8 mouse cellular contexts compared by ENCODE assay signal in the genomic region with DNA sequence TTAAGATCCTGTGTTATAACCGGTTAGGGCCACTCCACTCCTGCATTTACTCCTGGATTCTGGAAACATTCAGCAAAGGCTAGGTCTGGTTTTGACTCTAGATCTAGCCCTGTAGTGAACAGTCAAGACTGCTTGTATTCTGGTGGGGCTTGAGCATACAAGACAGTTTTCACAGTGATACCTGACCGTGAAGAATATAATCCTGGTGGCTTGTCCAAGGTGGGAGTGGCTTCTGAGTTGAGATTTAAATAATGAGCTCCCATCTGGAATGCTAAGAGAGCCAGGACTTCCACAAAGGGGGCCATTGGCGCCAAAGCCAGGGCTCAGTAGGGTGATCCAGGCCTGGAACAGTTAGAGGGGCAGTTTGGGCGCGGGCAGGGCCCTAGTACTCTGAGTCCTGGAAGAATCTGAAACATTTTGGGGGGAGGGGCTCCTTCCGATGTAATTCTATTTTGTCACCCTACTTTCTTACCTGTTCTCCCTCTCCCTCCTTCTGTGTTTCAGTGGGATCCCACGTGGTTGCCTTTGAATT. TPM values are rescaled to one million over a fixed set of nuclear protein-coding genes. Genes with fewer than 3 reads are reported as not detected.
DNase-seq lines count a peak whose midpoint lies in the region; ATAC-seq and TF ChIP-seq lines count a peak whose summit lies in the region.

No protein-coding gene starts in this region.

- no peak for TF ChIP-seq POLR2A in liver, adult 2 months (IDR thresholded peaks at IDR 0.05; ENCODE audit: extremely low read depth, insufficient read depth, low read length)
- no peak for TF ChIP-seq POLR2A in small intestine, adult 2 months (IDR thresholded peaks at IDR 0.05; ENCODE audit: low read depth, low read length)

- DNase-seq in liver, adult 2 months (ENCODE audit: extremely low read depth, low read depth, low spot score), result peak; percentile 26
- DNase-seq in liver, result no peak
- no peak for DNase-seq in liver, embryonic 11.5 days (ENCODE audit: low spot score)
- no peak for DNase-seq in thymus, postnatal 4 days
- DNase-seq in thymus, postnatal 14 days, result no peak
- DNase-seq in cerebellum, adult 11 months, result no peak

- no peak for TF ChIP-seq CTCF in liver, adult 2 months (IDR thresholded peaks at IDR 0.05; ENCODE audit: low read depth, low read length)
- TF ChIP-seq CTCF in small intestine, adult 2 months (IDR thresholded peaks at IDR 0.05; ENCODE audit: extremely low read depth, insufficient read length, insufficient replicate concordance, low read depth, low read length), result no peak

- peak overlapping the region; percentile 56 for H3K4me3 ChIP-seq in liver, adult 2 months (ENCODE audit: insufficient read depth, low read depth, low read length)
- H3K4me3 ChIP-seq in forebrain, embryonic 15.5 days, result peak overlapping the region; percentile 69
- H3K4me3 ChIP-seq in liver, embryonic 11.5 days (ENCODE audit: low read depth, low read length), result peak overlapping the region; percentile 64
- H3K4me3 ChIP-seq in small intestine, adult 2 months (ENCODE audit: low read depth, low read length), result peak overlapping the region; percentile 79

- H3K79me2 ChIP-seq in liver, adult 2 months (ENCODE audit: control insufficient read depth, insufficient read depth, low read length), result peaks cover 28% of the 10 kb centered on the region

- H3K27me3 ChIP-seq in liver, adult 2 months (ENCODE audit: control insufficient read depth, insufficient read depth, low read length), result no peaks in the 10 kb centered on the region
- peaks cover 13% of the 10 kb centered on the region for H3K27me3 ChIP-seq in forebrain, embryonic 15.5 days
- H3K27me3 ChIP-seq in liver, embryonic 11.5 days (replicated peaks; ENCODE audit: control insufficient read depth, insufficient read depth, low read length), result peaks cover 46% of the 10 kb centered on the region
- H3K27me3 ChIP-seq in small intestine, adult 2 months (ENCODE audit: control insufficient read depth, insufficient read depth, low read length), result peaks cover 9% of the 10 kb centered on the region; the same call in 1 of the 2 replicates

- peaks cover 18% of the 10 kb centered on the region for H3K36me3 ChIP-seq in liver, adult 2 months (ENCODE audit: control insufficient read depth, insufficient read depth, low read length)
- no peaks in the 10 kb centered on the region for H3K36me3 ChIP-seq in forebrain, embryonic 15.5 days
- H3K36me3 ChIP-seq in liver, embryonic 11.5 days (ENCODE audit: control insufficient read depth, insufficient read depth, low read length), result no peaks in the 10 kb centered on the region
- no peaks in the 10 kb centered on the region for H3K36me3 ChIP-seq in small intestine, adult 2 months (ENCODE audit: control insufficient read depth, insufficient read depth, low read length)

- peak overlapping the region; percentile 100 for H3K4me2 ChIP-seq in forebrain, embryonic 15.5 days (replicated peaks)
- H3K4me2 ChIP-seq in liver, embryonic 11.5 days, result peak overlapping the region; percentile 91

- H3K9me3 ChIP-seq in forebrain, embryonic 15.5 days, result no peaks in the 10 kb centered on the region
- H3K9me3 ChIP-seq in liver, embryonic 11.5 days (ENCODE audit: control insufficient read depth, low read length), result no peaks in the 10 kb centered on the region

- peak overlapping the region; percentile 84 for H3K9ac ChIP-seq in liver, adult 2 months (ENCODE audit: low read depth, low read length)
- H3K9ac ChIP-seq in forebrain, embryonic 15.5 days (replicated peaks), result no peak overlapping the region
- no peak overlapping the region for H3K9ac ChIP-seq in liver, embryonic 11.5 days (ENCODE audit: low read depth, low read length)

- WGBS in liver, adult 2 months, result 16% methylated on average over 7 of the region's 7 CpGs
- 21% methylated on average over 7 of the region's 7 CpGs for WGBS in forebrain, embryonic 15.5 days
- WGBS in liver, embryonic 11.5 days, result 40% methylated on average over 7 of the region's 7 CpGs
- WGBS in small intestine, adult 2 months, result 52% methylated on average over 7 of the region's 7 CpGs

- peaks cover 16% of the 10 kb centered on the region for H3K4me1 ChIP-seq in liver, adult 2 months (ENCODE audit: control insufficient read depth, insufficient read depth, low read length)
- peaks cover 20% of the 10 kb centered on the region for H3K4me1 ChIP-seq in forebrain, embryonic 15.5 days
- H3K4me1 ChIP-seq in liver, embryonic 11.5 days (replicated peaks; ENCODE audit: control insufficient read depth, insufficient read depth, low read length), result peaks cover 7% of the 10 kb centered on the region
- H3K4me1 ChIP-seq in small intestine, adult 2 months (ENCODE audit: control insufficient read depth, insufficient read depth, insufficient read length, low read length), result peaks cover 10% of the 10 kb centered on the region

- no peak for ATAC-seq in forebrain, embryonic 15.5 days (replicated peaks)
- ATAC-seq in liver, embryonic 11.5 days (replicated peaks; ENCODE audit: low FRiP score), result no peak

- H3K27ac ChIP-seq in liver, adult 2 months (replicated peaks; ENCODE audit: insufficient read depth, low read depth, low read length), result peak overlapping the region; percentile 99
- H3K27ac ChIP-seq in forebrain, embryonic 15.5 days (replicated peaks), result 0 out of 2 replicates have a peak overlapping the region, but pooled peaks have one; percentile 19
- H3K27ac ChIP-seq in liver, embryonic 11.5 days (ENCODE audit: low read depth, low read length), result no peak overlapping the region; the same call in 1 of the 2 replicates
- peak overlapping the region; percentile 49; the same call in 1 of the 2 replicates for H3K27ac ChIP-seq in small intestine, adult 2 months (ENCODE audit: insufficient read depth, low read depth, low read length)

RNA-seq across cellular contexts. Expression of a gene that starts 1.6 kb away (rescaled TPM):
- 148 and 168 TPM in 2 replicates for total RNA-seq in liver, adult 2 months (2014; rRNA removed)
- polyA plus RNA-seq in liver, adult 2 months (2012; rRNA removed), result 147 and 252 TPM in 2 replicates
- polyA plus RNA-seq in forebrain, embryonic 15.5 days (2015; fragmentation: Nextera tagmentation; extraction: Ambion mirVana), result 12.9 and 13.1 TPM in 2 replicates
- polyA plus RNA-seq in liver, embryonic 11.5 days (2014; fragmentation: Nextera tagmentation; extraction: Ambion mirVana), result 10.6 and 12.3 TPM in 2 replicates
- 15.0 and 15.1 TPM in 2 replicates for polyA plus RNA-seq in small intestine, adult 2 months (2012; rRNA removed)

RNA-seq across cellular contexts. Expression of a gene that starts 22.3 kb away (rescaled TPM):
- total RNA-seq in liver, adult 2 months (2014; rRNA removed), result 1,071 and 1,237 TPM in 2 replicates
- 834 and 897 TPM in 2 replicates for polyA plus RNA-seq in liver, adult 2 months (2012; rRNA removed)
- 29.0 and 35.6 TPM in 2 replicates for polyA plus RNA-seq in forebrain, embryonic 15.5 days (2015; fragmentation: Nextera tagmentation; extraction: Ambion mirVana)
- 6.5 and 6.6 TPM in 2 replicates for polyA plus RNA-seq in liver, embryonic 11.5 days (2014; fragmentation: Nextera tagmentation; extraction: Ambion mirVana)
- 20.5 and 53.6 TPM in 2 replicates for polyA plus RNA-seq in small intestine, adult 2 months (2012; rRNA removed)

RNA-seq across cellular contexts. Expression of a gene that starts 35.4 kb away (rescaled TPM):
- total RNA-seq in liver, adult 2 months (2014; rRNA removed), result 0.20 and 0.28 TPM in 2 replicates
- polyA plus RNA-seq in liver, adult 2 months (2012; rRNA removed), result 0.17 and 0.33 TPM in 2 replicates
- 3.9 and 5.3 TPM in 2 replicates for polyA plus RNA-seq in forebrain, embryonic 15.5 days (2015; fragmentation: Nextera tagmentation; extraction: Ambion mirVana)
- polyA plus RNA-seq in liver, embryonic 11.5 days (2014; fragmentation: Nextera tagmentation; extraction: Ambion mirVana), result 0.18 TPM in 2 replicates
- polyA plus RNA-seq in small intestine, adult 2 months (2012; rRNA removed), result not detected in 2 replicates

Comparison
In these comparisons a context has a peak if more than half of its experiments do, and no peak if none do; other contexts are left out.
1. RNA of a gene that starts 22.3 kb away (polyA plus RNA-seq): 834 to 897 TPM in liver, adult 2 months; 20.5 to 53.6 TPM in small intestine, adult 2 months, 29.0 to 35.6 TPM in forebrain, embryonic 15.5 days and 6.5 to 6.6 TPM in liver, embryonic 11.5 days; every median in the first group is over 10 times any median in the second.
2. Peak in every context shown above with its lines, with median percentiles within 50 percentile points of each other: H3K4me3 ChIP-seq.